Mouse (Mus musculus) urinary bladder, postnatal 4 days (tissue): ENCODE measurements around the gene Ubald2.
"Not testable (repeated sequence)": the region's sequence is repeated elsewhere in the genome, so short reads cannot be mapped to it uniquely, and the experiment has no call there.

Experiments used
- DNase-seq, 2 experiments: peaks; one replicate each; pipeline ENCODE4 v3.0.0; 2021 to 2022; ENCODE audit warnings: low spot score in 2 of 2

Gene Ubald2

DNA sequence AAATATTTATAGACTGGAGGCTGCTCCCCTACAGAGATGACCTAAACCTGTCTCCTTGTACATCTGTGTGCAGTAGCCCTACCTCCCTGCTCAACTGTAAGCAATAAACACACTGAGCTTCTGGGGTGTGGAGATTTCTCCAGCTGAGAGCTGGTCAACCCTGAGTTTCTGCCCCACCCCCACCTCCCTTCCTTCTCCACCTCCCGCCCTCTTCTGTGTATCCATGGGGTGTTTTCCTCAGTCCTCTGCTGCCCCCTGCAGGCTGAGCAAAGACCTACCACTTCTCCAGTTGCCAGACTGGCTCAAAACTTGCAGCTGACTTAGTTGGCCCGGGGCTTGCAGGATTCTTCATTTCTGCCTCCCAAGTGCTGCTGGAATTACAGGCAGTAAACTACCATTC is 29.9 kb downstream of the Ubald2 start:
- peak; percentile 78 to 91 for DNase-seq

DNA sequence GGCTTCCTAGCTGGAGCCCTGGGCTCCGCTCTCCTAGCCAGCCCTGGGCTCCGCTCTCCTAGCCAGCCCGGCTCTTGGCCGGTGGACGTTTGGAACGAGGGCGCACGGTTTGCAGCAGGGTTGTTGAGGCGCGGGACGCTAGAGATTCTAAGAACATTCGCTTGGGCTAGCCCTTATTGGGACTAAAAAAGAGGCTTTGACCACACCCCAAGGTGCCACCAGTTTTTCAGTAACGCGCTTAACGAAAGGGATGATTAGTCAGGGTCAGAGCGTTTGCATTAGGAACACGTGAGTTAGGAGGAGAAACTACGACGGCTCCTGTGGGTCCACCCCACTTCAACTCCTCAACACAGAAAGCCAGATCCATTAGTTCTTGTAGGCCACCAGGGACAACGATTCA is 32.2 kb downstream of the Ubald2 start, which contains the start of gene Qrich2:
Qrich2 (minus strand) TSS at position 101 of the 400 bp plus-strand sequence.
- no peak for DNase-seq

DNA sequence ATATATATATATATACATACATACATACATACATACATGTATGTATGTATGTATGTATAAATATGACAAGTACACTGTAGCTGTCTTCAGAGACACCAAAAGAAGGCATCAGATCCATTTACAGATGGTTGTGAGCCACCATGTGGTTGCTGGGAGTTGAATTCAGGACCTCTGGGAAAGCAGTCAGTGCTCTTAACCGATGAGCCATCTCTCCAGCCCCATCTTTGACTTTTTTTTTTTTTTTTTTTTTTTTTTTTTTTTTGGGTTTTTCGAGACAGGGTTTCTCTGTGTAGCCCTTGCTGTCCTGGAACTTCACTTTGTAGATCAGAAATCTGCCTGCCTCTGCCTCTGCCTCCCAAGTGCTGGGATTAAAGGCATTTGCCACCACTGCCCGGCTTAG is 34.4 kb downstream of the Ubald2 start:
- not testable (repeated sequence) for DNase-seq

DNA sequence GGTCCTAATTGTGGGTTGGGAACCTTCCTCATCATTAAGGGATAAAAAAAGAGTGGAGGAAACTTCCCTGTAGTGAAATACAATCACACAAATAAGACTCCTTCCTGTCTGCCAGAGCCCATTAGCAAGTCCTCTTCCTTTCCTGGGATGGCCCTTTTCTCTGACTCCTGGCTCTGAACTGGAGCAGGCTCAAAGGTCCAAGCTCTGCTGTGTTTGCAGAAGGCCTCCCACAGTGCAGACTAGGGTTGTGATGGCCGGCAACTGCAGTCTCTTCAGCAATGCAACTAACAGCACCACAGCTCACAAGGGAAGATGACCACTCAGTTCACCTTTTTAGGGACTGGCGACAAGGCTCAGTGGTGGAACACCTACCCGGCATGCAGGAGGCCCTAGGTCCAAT is 36.4 kb downstream of the Ubald2 start:
- no peak for DNase-seq

DNA sequence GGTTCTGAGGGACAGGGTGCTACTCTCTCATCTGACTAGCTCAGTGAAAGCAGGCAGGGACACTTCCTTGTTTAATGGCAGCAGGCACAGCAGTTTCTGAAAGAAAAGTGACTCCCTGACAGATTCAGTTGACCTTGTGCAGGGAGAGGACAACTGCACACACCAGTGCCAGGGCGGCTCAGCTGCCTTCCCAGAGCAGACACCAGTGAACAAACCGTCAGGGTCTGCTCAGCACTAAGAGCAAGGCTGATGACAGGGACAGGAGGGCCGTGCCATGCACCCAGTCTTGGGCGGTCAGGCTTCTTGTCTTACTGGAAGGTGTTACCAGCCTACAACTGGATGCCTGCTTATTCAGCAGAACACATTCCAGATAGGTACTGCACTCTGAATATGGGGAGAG is 37.0 kb downstream of the Ubald2 start:
- no peak for DNase-seq

DNA sequence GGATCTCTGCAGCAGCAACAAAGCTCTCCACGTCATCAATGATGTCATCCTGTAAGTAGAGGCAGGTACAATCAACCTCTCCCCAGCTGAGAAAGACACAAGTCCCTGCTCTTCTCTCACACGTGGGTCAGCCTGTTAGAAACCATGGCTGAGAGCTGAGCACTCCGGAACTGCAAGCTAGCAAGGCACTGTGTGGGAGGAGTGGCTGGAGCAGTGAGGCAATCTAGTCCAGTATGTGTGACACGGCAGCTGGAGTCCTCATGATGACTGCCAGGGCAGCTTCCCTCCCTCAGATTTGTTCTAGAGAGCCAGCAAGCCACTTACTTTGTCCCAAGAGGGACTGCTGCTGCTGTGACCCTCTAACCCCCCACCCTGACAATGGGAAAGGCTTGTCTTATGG is 38.4 kb downstream of the Ubald2 start:
- no peak for DNase-seq

DNA sequence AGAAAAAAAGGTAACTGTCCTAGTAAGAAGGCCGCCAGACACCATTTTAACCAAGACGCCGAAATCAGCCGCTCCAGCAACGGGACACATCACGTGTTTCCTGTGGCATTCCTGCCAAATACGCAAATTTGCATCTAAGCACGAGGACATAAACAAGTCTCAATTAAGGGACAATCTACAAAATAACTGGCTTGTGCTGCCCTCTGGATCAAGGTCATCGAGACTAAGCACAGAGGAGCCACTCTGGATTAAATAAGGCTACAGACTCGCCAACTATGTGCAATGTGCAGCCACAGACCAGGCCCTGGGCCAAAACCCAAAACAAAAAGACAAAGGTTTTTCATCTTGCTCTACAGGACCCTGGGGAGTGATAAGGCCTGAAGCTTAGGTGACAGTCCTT is 42.1 kb downstream of the Ubald2 start:
- DNase-seq = no peak

DNA sequence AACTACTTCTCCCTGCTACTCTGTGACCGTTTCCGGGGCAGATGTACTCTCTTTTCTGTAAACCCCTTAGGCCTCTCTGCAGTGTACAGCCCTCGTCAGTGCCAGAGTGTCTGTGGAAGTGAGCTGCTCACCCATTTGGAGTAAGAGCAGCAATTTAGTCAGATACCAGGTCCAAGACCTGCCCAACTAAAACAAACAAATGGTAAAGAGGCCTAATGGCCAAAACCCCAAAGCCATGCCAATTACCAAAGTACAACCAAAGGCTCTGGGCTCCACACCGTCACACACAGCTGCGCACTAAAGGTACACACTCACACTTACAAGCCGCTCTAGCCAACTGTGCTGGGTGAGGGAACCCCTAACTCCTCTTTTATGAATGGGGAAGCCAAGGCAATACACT is 42.8 kb downstream of the Ubald2 start:
- DNase-seq = no peak

DNA sequence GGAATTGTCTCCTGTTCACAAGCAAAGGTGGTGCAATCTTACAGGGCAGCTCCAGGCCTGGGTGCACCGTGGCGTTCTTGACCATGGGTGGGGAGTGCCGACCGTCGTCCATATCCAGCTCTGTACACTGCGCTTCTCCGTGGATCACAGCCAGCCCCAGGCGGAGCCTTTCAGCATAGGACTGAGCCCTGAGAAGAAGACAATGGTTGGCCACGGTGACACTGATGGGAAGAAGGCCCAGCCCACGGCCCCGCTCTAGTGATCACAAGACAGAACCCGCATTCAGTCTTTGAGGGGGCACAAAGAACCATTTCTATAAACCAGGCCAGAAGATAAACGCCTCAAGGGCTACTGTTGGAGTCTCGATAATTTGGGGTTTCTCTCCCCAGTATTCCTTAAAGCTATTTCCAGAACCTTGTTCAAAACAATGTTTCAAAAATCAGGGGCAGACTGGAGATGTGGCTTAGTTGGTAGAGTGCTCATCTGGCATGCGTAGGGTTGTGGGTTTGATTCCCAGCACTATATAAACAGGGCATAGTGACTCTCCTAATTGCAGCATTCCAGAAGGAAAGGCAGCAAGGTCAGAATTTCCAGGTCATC is 43.4 kb downstream of the Ubald2 start:
- DNase-seq = no peak

DNA sequence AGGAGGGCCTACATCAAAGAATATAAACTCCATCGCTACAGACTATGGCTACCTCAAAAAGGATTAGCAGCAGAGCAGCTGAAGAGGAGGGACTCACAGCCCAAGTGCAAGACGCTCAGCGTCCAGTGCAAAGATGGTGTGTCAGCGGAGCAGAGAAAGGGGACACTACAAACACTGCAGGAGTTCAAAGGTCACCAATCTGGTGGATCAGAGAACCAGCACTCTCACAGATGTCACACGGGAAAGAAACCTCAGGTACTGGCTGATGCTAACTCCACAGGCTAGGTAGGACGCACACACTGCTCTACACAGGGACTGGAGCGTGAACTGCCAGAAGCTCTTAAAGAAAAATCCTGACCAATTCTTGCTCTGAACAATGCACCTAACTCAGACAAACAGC is 45.1 kb downstream of the Ubald2 start:
- no peak for DNase-seq

DNA sequence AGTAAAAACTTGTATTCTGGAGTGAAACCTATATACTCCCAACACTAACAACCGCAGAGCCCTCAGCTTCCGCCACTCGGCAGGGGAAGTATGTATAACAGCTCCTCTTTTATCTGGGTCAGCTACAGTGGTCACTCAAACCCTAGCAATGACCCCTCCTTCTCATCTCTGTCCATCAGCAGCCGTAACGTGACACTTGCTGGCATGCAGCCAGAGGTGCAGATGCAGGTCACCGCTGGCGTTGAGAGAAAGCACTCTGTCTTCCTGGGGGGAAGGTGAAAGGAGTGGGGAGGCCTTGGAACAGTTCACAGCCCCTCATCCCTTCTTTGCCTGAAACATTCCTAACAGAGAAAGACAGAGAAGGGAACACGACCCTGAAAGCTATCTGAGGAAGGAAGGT is 45.9 kb downstream of the Ubald2 start:
- no peak for DNase-seq

DNA sequence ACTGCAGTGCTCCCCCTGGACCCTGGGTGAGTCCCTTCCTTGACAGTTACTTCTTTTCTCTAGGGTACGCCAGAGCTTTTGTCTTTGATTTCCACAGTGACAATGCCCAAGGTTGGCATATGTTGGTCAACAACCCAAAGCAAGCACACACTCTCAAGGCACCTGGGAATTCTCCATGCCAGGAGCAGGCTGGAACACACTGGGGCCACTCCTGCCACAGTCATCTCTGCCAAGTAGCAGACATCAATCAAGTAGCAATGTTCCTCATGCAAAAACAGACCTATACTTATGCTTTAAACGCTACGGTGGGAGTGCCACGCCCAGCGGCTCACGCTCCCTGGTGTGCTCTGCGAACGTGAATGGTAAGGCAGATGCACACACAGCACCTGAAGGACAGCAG is 47.1 kb downstream of the Ubald2 start:
- no peak for DNase-seq

DNA sequence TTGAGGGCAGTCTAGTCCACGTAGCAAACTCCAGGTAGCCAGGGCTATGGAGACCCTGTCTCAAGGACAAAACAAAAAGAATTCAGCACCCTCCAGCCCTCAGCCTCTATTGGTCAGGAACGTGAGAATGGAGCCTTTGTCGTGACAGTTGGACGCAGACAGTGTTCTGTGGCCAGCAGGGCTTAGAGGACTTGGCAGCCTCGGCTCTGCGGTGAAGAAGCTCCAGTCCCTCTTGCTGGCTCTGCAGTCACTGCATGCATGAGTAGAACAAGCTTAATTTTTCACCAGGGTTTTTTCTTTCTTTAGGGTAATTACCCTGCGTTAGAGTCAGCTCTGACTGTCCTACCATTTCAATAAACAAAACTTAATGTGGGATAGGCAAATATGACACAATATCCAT is 47.9 kb downstream of the Ubald2 start:
- no peak for DNase-seq

DNA sequence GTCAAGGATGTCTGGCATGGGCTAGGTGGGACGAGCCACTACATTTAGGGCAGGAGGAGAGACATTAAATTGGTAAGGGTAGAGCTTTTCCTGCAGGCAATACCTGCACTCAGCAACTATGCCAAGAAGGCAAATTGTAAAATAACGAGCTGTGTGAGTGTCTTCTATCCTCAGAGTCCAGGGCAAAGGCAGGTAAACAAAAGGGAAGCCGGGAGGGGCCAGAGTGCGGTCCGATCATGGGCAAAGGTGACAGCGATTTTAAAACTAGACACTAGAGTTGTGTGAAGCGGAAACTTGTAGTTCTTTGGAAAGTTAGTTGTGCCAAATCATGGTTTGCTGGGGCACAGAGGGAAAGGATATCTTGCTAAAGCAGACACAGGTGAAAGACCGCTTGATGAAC is 50.4 kb downstream of the Ubald2 start:
- no peak for DNase-seq

DNA sequence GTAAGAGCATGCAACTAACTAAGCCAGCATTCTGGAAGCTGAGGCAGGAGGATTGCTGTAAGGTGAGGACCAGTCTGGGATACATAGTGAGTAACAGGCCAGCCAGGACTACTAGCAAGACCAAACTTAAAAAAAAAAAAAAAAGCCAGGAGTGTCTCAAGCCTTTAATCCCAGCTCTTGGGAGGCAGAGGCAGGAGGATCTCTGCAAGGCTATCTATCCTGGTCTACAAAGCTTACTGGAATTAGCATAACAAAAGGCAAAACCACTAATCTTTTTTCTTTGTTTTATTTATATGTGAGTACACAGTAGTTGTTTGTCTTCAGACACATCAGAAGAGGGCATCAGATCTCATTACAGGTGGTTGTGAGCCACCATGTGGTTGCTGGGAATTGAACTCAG is 54.3 kb downstream of the Ubald2 start:
- DNase-seq = no peak
